Comparison of ENCODE assay signal across 14 mouse cellular contexts in the genomic region with DNA sequence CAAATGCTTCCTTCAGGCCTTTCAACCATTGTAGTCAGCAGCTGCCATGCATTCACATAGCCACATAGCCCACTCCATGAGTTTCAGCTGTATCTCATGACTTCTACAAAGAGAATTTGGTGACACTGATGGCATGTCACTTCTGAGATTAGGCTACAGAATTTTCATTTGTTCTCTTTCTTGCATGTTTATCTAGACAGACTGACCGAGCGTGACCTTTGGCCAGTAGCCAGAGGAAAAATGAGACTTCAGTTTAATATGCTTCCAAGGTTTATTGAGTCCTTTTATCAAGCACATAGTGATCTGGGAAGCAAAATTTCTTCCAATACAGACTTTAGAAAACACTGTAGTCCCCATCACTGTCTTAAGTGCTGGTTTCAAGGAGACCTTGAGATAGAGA.
"Had no signal": no experiment of that assay in that cellular context is flagged by ENCODE, and none has a peak within 500 bp of the region (broad histone marks: within the 10 kb centered on the region; RNA-seq: fewer than 3 reads in every experiment).

No protein-coding gene starts in this region.

- H3K27me3 ChIP-seq: limb, embryonic 15.5 days; lung, embryonic 15.5 days; midbrain, embryonic 13.5 days; neural tube, embryonic 15.5 days had no signal

- H3K4me2 ChIP-seq: limb, embryonic 15.5 days; lung, embryonic 15.5 days; midbrain, embryonic 13.5 days; neural tube, embryonic 15.5 days had no signal

- H3K4me1 ChIP-seq: limb, embryonic 15.5 days; lung, embryonic 15.5 days; midbrain, embryonic 13.5 days; neural tube, embryonic 15.5 days had no signal

- H3K9me3 ChIP-seq: limb, embryonic 15.5 days; lung, embryonic 15.5 days; midbrain, embryonic 13.5 days; neural tube, embryonic 15.5 days had no signal

- H3K4me3 ChIP-seq: left cerebral cortex, adult 2 months; limb, embryonic 15.5 days; lung, embryonic 15.5 days; midbrain, embryonic 13.5 days; myocyte; neural tube, embryonic 15.5 days had no signal

- H3K36me3 ChIP-seq: limb, embryonic 15.5 days; lung, embryonic 15.5 days; midbrain, embryonic 13.5 days; neural tube, embryonic 15.5 days had no signal

- ATAC-seq: intestine, postnatal 0 days; midbrain, embryonic 13.5 days had no signal

- H3K9ac ChIP-seq: limb, embryonic 15.5 days; liver, embryonic 14.5 days; lung, embryonic 15.5 days; midbrain, embryonic 13.5 days; neural tube, embryonic 15.5 days had no signal

- H3K27ac ChIP-seq: left cerebral cortex, adult 2 months; limb, embryonic 15.5 days; liver, embryonic 14.5 days; lung, embryonic 15.5 days; midbrain, embryonic 13.5 days; neural tube, embryonic 15.5 days had no signal

- DNase-seq: kidney, adult 8-10 months; kidney, postnatal 25 days; right cerebral cortex, adult 18-20 months; right cerebral cortex, postnatal 25 days; thymus, adult 18-20 months; thymus, postnatal 14 days had no signal
